Mouse (Mus musculus): ENCODE data around the gene Zbtb34.

Zbtb34 gene

GRCm38 (mm10) chr2:33368486-33368885 lies 62.6 kb downstream of the Zbtb34 start:
- in situ Hi-C loops (cut with MboI; ENCODE audit: low pct_unique_long_range_greater_than_20kb in 1 of 2, low sequenced_read_pairs in 2 of 2, unreplicated experiment in 1 of 2), result no loop called here

DNA sequence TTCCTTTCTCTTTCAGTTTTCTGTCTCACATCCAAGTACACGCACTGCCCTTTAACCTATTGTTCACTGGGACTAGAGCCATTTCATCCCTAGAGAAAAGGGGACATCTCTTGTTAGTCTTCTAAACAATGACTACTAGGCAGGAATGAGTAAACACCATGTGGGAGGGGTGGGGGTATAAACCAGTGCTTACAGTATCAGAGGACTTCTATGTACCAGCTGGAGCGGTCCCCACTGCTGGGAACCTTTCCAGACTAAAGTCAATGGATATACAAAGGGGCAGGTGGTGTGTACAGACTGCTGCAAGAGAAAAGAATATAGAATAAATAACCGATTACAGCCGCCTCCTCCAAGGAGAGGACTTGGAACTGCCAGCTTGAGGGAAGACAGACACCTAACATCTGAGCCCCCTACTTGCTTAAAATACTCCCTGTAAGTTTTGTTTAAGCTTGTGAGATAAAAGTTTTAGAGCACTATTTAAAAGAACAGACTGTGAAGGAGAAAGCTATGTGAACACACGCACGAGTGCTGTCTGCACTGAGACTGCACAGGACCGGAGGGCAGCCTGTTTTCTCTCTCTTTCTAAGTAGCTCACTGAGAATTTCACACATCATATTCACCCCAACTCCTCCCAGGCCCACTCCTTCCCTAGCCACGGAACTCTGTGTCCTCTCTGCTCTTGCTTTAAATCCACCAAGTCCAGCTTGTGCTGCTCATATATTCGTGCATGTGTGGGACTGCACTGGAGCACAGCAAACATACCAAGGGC lies 65.2 kb downstream of the Zbtb34 start:
- in situ Hi-C loops (cut with MboI; ENCODE audit: low pct_unique_long_range_greater_than_20kb in 1 of 2, low sequenced_read_pairs in 2 of 2, unreplicated experiment in 1 of 2), result no loop called here

DNA sequence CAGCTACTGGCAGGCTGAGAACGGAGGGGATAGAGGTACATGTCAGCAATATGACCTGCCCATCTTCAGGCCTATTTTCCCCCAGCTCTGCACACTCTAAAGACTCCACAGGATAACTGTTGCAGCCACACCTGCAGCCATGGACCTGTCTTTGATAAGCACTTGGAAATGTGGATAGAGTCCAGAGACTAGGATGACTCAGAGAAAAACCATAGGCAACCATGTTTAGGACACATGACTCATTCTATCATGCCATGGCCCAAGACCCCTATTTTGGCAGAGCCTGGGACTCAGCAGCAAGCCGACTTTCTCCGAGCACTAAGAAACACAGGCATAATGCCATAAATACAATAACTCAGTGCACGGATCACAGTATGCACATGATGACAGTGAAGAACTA lies 66.5 kb downstream of the Zbtb34 start:
- in situ Hi-C loops (cut with MboI; ENCODE audit: low pct_unique_long_range_greater_than_20kb in 1 of 2, low sequenced_read_pairs in 2 of 2, unreplicated experiment in 1 of 2), result no loop called here

- in situ Hi-C loops (cut with MboI; ENCODE audit: low pct_unique_long_range_greater_than_20kb in 1 of 2, low sequenced_read_pairs in 2 of 2, unreplicated experiment in 1 of 2), result no loop called here
Measured at GRCm38 (mm10) chr2:33363890-33364289, 67.2 kb downstream of the Zbtb34 start.

GRCm38 (mm10) chr2:33361139-33361716 lies 69.9 kb downstream of the Zbtb34 start:
- in situ Hi-C loops (cut with MboI; ENCODE audit: low pct_unique_long_range_greater_than_20kb in 1 of 2, low sequenced_read_pairs in 2 of 2, unreplicated experiment in 1 of 2), result no loop called here

DNA sequence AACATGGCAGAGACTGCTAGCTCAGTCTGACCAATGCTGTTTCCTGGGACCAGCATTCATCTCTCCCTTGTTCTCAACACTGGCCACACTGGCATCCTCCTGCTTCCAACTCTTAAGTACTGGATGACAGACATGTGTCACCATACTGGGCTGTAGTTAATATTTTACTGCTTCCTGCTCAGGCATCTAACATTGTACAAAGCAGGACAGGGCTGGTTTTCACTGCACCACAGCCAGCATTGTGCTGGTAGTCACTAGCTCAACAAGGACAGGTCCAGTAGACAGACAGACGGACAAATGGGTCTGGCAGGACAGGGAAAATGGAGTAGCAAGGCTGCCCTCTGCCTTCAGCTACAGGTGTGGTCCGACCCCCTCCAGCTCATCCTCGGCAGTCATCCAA lies 70.6 kb downstream of the Zbtb34 start:
- in situ Hi-C loops (cut with MboI; ENCODE audit: low pct_unique_long_range_greater_than_20kb in 1 of 2, low sequenced_read_pairs in 2 of 2, unreplicated experiment in 1 of 2), result no loop called here

GRCm38 (mm10) chr2:33359184-33359583 lies 71.9 kb downstream of the Zbtb34 start:
- in situ Hi-C loops (cut with MboI; ENCODE audit: low pct_unique_long_range_greater_than_20kb in 1 of 2, low sequenced_read_pairs in 2 of 2, unreplicated experiment in 1 of 2), result no loop called here

- in situ Hi-C loops (cut with MboI; ENCODE audit: low pct_unique_long_range_greater_than_20kb in 1 of 2, low sequenced_read_pairs in 2 of 2, unreplicated experiment in 1 of 2), result no loop called here
Measured at GRCm38 (mm10) chr2:33357250-33357838, 73.8 kb downstream of the Zbtb34 start.
